Mouse (Mus musculus) MEL (cell line): ENCODE results near the gene Usp22. TPM values are rescaled to one million over a fixed set of nuclear protein-coding genes. Genes with fewer than 3 reads are reported as not detected.

Experiments
- DNase-seq: peaks from one replicate; pipeline ENCODE4 v3.0.0; 2011; ENCODE audit warnings: low read depth, low spot score
- H3K27ac ChIP-seq: 2 replicates; pipeline ENCODE4 v1.5.1; 2012; ENCODE audit warnings: low read depth, mild to moderate bottlenecking, control low read depth, low read length, moderate library complexity; ENCODE audit not compliant: control insufficient read depth
- H3K27me3 ChIP-seq, 2 experiments: fragments of 150-350 bp in 1 of 2; sonication (generic) in 1 of 2; 2 replicates each; pipeline ENCODE4 v1.6.1; 2012; ENCODE audit warnings: low read length in 2 of 2, mild to moderate bottlenecking in 2 of 2, improper control_type of control experiment in 1 of 2, moderate library complexity in 1 of 2; ENCODE audit not compliant: insufficient read depth in 2 of 2, control insufficient read depth in 1 of 2
- H3K36me3 ChIP-seq, 2 experiments: 2 replicates each; pipeline ENCODE4 v1.6.1; 2012 to 2014; ENCODE audit warnings: low read length in 2 of 2, improper control_type of control experiment in 1 of 2, inconsistent platforms in 1 of 2, mild to moderate bottlenecking in 1 of 2; ENCODE audit not compliant: insufficient read depth in 2 of 2, control insufficient read depth in 1 of 2
- H3K4me1 ChIP-seq, 2 experiments: fragments of 150-350 bp in 1 of 2; sonication (generic) in 1 of 2; 2 replicates each; pipeline ENCODE4 v1.6.1; 2012; ENCODE audit warnings: low read length in 2 of 2, improper control_type of control experiment in 1 of 2, mild to moderate bottlenecking in 1 of 2; ENCODE audit not compliant: insufficient read depth in 2 of 2, control insufficient read depth in 1 of 2
- H3K4me3 ChIP-seq, 2 experiments: fragments of 150-350 bp in 1 of 2; sonication (generic) in 1 of 2; 2 replicates each; pipeline ENCODE4 v1.5.1; 2012; ENCODE audit warnings: low read depth in 2 of 2, low read length in 2 of 2, mild to moderate bottlenecking in 2 of 2, moderate library complexity in 2 of 2, control low read depth in 1 of 2, improper control_type of control experiment in 1 of 2; ENCODE audit not compliant: control insufficient read depth in 1 of 2, insufficient read depth in 1 of 2
- H3K79me2 ChIP-seq: 2 replicates; pipeline ENCODE4 v1.6.1; 2012; ENCODE audit warnings: mild to moderate bottlenecking, low read length, moderate library complexity; ENCODE audit not compliant: control insufficient read depth, poor library complexity, insufficient read depth
- H3K9ac ChIP-seq: 2 replicates; pipeline ENCODE4 v1.6.1; 2012; ENCODE audit warnings: low read depth, mild to moderate bottlenecking, control low read depth, low read length, moderate library complexity; ENCODE audit not compliant: control insufficient read depth, poor library complexity, severe bottlenecking
- H3K9me3 ChIP-seq: fragments of 150-350 bp; sonication (generic); replicated peaks from 2 replicates; pipeline ENCODE4 v1.6.1; 2012; ENCODE audit warnings: mild to moderate bottlenecking, low read length, improper control_type of control experiment, moderate library complexity; ENCODE audit not compliant: insufficient read depth
- BHLHE40 ChIP-seq: IDR thresholded peaks from 2 replicates; pipeline ENCODE4 v1.6.1; 2012; ENCODE audit warnings: low read depth, mild to moderate bottlenecking, inconsistent platforms, low read length, improper control_type of control experiment, borderline replicate concordance
- CHD1 ChIP-seq: IDR thresholded peaks from 2 replicates; pipeline ENCODE4 v1.6.1; 2012; ENCODE audit warnings: low read depth, mild to moderate bottlenecking, inconsistent platforms, low read length, improper control_type of control experiment
- CHD2 ChIP-seq: IDR thresholded peaks from 2 replicates; pipeline ENCODE4 v1.6.1; 2011; ENCODE audit warnings: low read length, improper control_type of control experiment
- E2F4 ChIP-seq: IDR thresholded peaks from 2 replicates; pipeline ENCODE4 v1.6.1; 2011; ENCODE audit warnings: low read depth, low read length, improper control_type of control experiment, borderline replicate concordance
- ELF1 ChIP-seq: IDR thresholded peaks from 2 replicates; pipeline ENCODE4 v1.6.1; 2014; ENCODE audit warnings: low read depth, mild to moderate bottlenecking, inconsistent platforms, low read length, improper control_type of control experiment, moderate library complexity
- ETS1 ChIP-seq: IDR thresholded peaks from 2 replicates; pipeline ENCODE4 v1.6.1; 2012; ENCODE audit warnings: low read depth, mild to moderate bottlenecking, inconsistent platforms, low read length, improper control_type of control experiment, moderate library complexity
- GABPA ChIP-seq: IDR thresholded peaks from 2 replicates; pipeline ENCODE4 v1.6.1; 2012; ENCODE audit warnings: low read depth, mild to moderate bottlenecking, inconsistent platforms, low read length, improper control_type of control experiment, moderate library complexity
- HCFC1 ChIP-seq: IDR thresholded peaks from 2 replicates; pipeline ENCODE4 v1.6.1; 2012; ENCODE audit warnings: low read depth, mild to moderate bottlenecking, inconsistent platforms, low read length, improper control_type of control experiment, moderate library complexity
- JUND ChIP-seq: IDR thresholded peaks from 2 replicates; pipeline ENCODE4 v1.6.1; 2011; ENCODE audit warnings: low read depth, mild to moderate bottlenecking, improper control_type of control experiment, low read length
- KAT2A ChIP-seq: conservative IDR thresholded peaks from 2 replicates; pipeline ENCODE4 v1.6.1; 2012; ENCODE audit warnings: low read depth, low read length, improper control_type of control experiment, inconsistent platforms
- MAFK ChIP-seq: IDR thresholded peaks from 2 replicates; pipeline ENCODE4 v1.6.1; 2011; ENCODE audit warnings: low read depth, mild to moderate bottlenecking, low read length, improper control_type of control experiment, borderline replicate concordance
- MAZ ChIP-seq: IDR thresholded peaks from 2 replicates; pipeline ENCODE4 v1.6.1; 2012; ENCODE audit warnings: low read depth, mild to moderate bottlenecking, inconsistent platforms, low read length, improper control_type of control experiment
- MXI1 ChIP-seq: IDR thresholded peaks from 2 replicates; pipeline ENCODE4 v1.6.1; 2011; ENCODE audit warnings: mild to moderate bottlenecking, low read depth, low read length, improper control_type of control experiment
- MYB ChIP-seq: IDR thresholded peaks from 2 replicates; pipeline ENCODE4 v1.6.1; 2011; ENCODE audit warnings: mild to moderate bottlenecking, low read depth, low read length, improper control_type of control experiment
- MYC ChIP-seq: IDR thresholded peaks from 2 replicates; pipeline ENCODE4 v1.6.1; 2011; ENCODE audit warnings: low read depth, mild to moderate bottlenecking, low read length, improper control_type of control experiment, moderate library complexity
- NELFE ChIP-seq: IDR thresholded peaks from 2 replicates; pipeline ENCODE4 v1.6.1; 2011; ENCODE audit warnings: low read depth, low read length, improper control_type of control experiment
- POLR2A ChIP-seq, 2 experiments: IDR thresholded peaks; 2 replicates each; pipeline ENCODE4 v1.6.1; 2011 to 2012; ENCODE audit warnings: low read length in 2 of 2, mild to moderate bottlenecking in 2 of 2, control low read depth in 1 of 2, improper control_type of control experiment in 1 of 2, low read depth in 1 of 2, moderate library complexity in 1 of 2; ENCODE audit not compliant: control insufficient read depth in 1 of 2, insufficient read depth in 1 of 2, poor library complexity in 1 of 2
- POLR2AphosphoS2 ChIP-seq: IDR thresholded peaks from 2 replicates; pipeline ENCODE4 v1.6.1; 2011; ENCODE audit warnings: low read length, improper control_type of control experiment
- POLR2AphosphoS5 ChIP-seq: IDR thresholded peaks from 2 replicates; pipeline ENCODE4 v1.6.1; 2012; ENCODE audit warnings: low read depth, borderline replicate concordance, mild to moderate bottlenecking, inconsistent platforms, low read length, moderate library complexity, mixed read lengths
- RCOR1 ChIP-seq: IDR thresholded peaks from 2 replicates; pipeline ENCODE4 v1.6.1; 2012; ENCODE audit warnings: low read depth, mild to moderate bottlenecking, inconsistent platforms, low read length, improper control_type of control experiment
- TBP ChIP-seq: IDR thresholded peaks from 2 replicates; pipeline ENCODE4 v1.8.0; 2011; ENCODE audit warnings: low read depth, low read length, improper control_type of control experiment
- TCF12 ChIP-seq: IDR thresholded peaks from 2 replicates; pipeline ENCODE4 v1.6.1; 2014; ENCODE audit warnings: low read depth, mild to moderate bottlenecking, inconsistent platforms, low read length, improper control_type of control experiment, moderate library complexity
- UBTF ChIP-seq: IDR thresholded peaks from 2 replicates; pipeline ENCODE4 v1.6.1; 2012; ENCODE audit warnings: low read depth, mild to moderate bottlenecking, inconsistent platforms, low read length, improper control_type of control experiment, moderate library complexity, borderline replicate concordance; ENCODE audit not compliant: insufficient read depth
- USF2 ChIP-seq, 2 experiments: IDR thresholded peaks; 2 replicates each; pipeline ENCODE4 v1.6.1; 2011 to 2012; ENCODE audit warnings: improper control_type of control experiment in 2 of 2, low read length in 2 of 2, borderline replicate concordance in 1 of 2, inconsistent platforms in 1 of 2, low read depth in 1 of 2, mild to moderate bottlenecking in 1 of 2; ENCODE audit not compliant: insufficient read depth in 1 of 2
- ZC3H11A ChIP-seq: IDR thresholded peaks from 2 replicates; pipeline ENCODE4 v1.6.1; 2012; ENCODE audit warnings: low read depth, mild to moderate bottlenecking, inconsistent platforms, low read length, improper control_type of control experiment
- ZKSCAN1 ChIP-seq: IDR thresholded peaks from 2 replicates; pipeline ENCODE4 v1.6.1; 2012; ENCODE audit warnings: low read depth, mild to moderate bottlenecking, inconsistent platforms, low read length, improper control_type of control experiment, moderate library complexity
- ZMIZ1 ChIP-seq: IDR thresholded peaks from 2 replicates; pipeline ENCODE4 v1.6.1; 2012; ENCODE audit warnings: low read depth, mild to moderate bottlenecking, inconsistent platforms, low read length, improper control_type of control experiment, moderate library complexity
- polyA plus RNA-seq, 2 experiments: library from polyadenylated mRNA; stranded (reverse) in 1 of 2; unstranded in 1 of 2; fragments of >175 nt in 1 of 2; fragments of >200 nt in 1 of 2; gene quantifications; 2 replicates each; pipeline versions ENCODE4 v1.2.1 to v1.2.4; 2012; ENCODE audit warnings: low replicate concordance in 2 of 2, low read depth in 1 of 2; ENCODE audit not compliant: insufficient read length in 2 of 2, insufficient read depth in 1 of 2, missing spikeins in 1 of 2
- total RNA-seq: library from RNA; depleted of rRNA; stranded (reverse); fragments of 300-350 nt; gene quantifications from 2 replicates; pipeline ENCODE4 v1.2.3, GENCODE M21; 2012

Usp22 gene
- total and polyA plus RNA-seq, 3 experiments = 36.5 to 646 (median 36.9) TPM

- no peak overlapping the region for H3K4me3 ChIP-seq
- 0 out of 4 replicates have a peak, but pooled peaks cover 0 to 2% of the 10 kb centered on the region in 2 experiments for H3K4me1 ChIP-seq
- no peak overlapping the region for H3K27ac ChIP-seq
- H3K9ac ChIP-seq = no peak overlapping the region
- H3K9me3 ChIP-seq = no peaks in the 10 kb centered on the region
- H3K36me3 ChIP-seq = peaks cover 0 to 3% of the 10 kb centered on the region in 2 experiments; a peak in 2 of 4 replicates
- TF ChIP-seq GABPA = no peak
- TF ChIP-seq USF2 (IDR thresholded peaks at IDR 0.05; ENCODE audit: borderline replicate concordance in 1 of 2, insufficient read depth in 1 of 2, low read depth in 1 of 2, low read length in 2 of 2) = no peak
- TF ChIP-seq POLR2AphosphoS2 = no peak
- TF ChIP-seq KAT2A = no peak
- TF ChIP-seq MAFK = no peak
- no peak for TF ChIP-seq MYC
- no peak for TF ChIP-seq ELF1
- no peak for TF ChIP-seq ZC3H11A
- no peak for TF ChIP-seq UBTF
- TF ChIP-seq MXI1 = no peak
- TF ChIP-seq TCF12 = no peak
- TF ChIP-seq MYB = no peak
- TF ChIP-seq HCFC1 = no peak
- TF ChIP-seq JUND = no peak
- no peak for TF ChIP-seq RCOR1
- TF ChIP-seq POLR2AphosphoS5 = no peak
- TF ChIP-seq TBP = no peak
- TF ChIP-seq BHLHE40 = no peak
- TF ChIP-seq, all 39 proteins: peak for 0
- no peak for DNase-seq
- Histone ChIP-seq H3K27me3 (no peaks in the 10 kb centered on the region), H3K79me2 (peaks cover 5% of the 10 kb centered on the region)
These were observed 10.0 kb downstream of the Usp22 start for GRCm38 (mm10) chr11:61164881-61165280.

- H3K4me1 ChIP-seq = 0 out of 4 replicates have a peak, but pooled peaks cover 0 to 2% of the 10 kb centered on the region in 2 experiments
- no peak overlapping the region for H3K4me3 ChIP-seq
- H3K27me3 ChIP-seq = no peaks in the 10 kb centered on the region
- H3K79me2 ChIP-seq = peaks cover 2% of the 10 kb centered on the region; the same call in 1 of the 2 replicates
- no peak overlapping the region for H3K9ac ChIP-seq
- H3K36me3 ChIP-seq = peaks cover 0 to 3% of the 10 kb centered on the region in 2 experiments; a peak in 2 of 4 replicates
- DNase-seq = no peak
- H3K9me3 ChIP-seq = no peaks in the 10 kb centered on the region
- no peak overlapping the region for H3K27ac ChIP-seq
- TF ChIP-seq ZMIZ1 = no peak
- no peak for TF ChIP-seq E2F4
- no peak for TF ChIP-seq CHD1
- no peak for TF ChIP-seq RCOR1
- no peak for TF ChIP-seq TBP
- no peak for TF ChIP-seq TCF12
- TF ChIP-seq ZKSCAN1 = no peak
- no peak for TF ChIP-seq ETS1
- no peak for TF ChIP-seq POLR2AphosphoS5
- no peak for TF ChIP-seq MXI1
- TF ChIP-seq GABPA = no peak
- TF ChIP-seq NELFE = no peak
- TF ChIP-seq MAZ = no peak
- TF ChIP-seq MYC = no peak
- no peak for TF ChIP-seq HCFC1
- TF ChIP-seq USF2 (IDR thresholded peaks at IDR 0.05; ENCODE audit: borderline replicate concordance in 1 of 2, insufficient read depth in 1 of 2, low read depth in 1 of 2, low read length in 2 of 2) = no peak
- TF ChIP-seq CHD2 = no peak
- TF ChIP-seq POLR2A (IDR thresholded peaks at IDR 0.05; ENCODE audit: control insufficient read depth in 1 of 2, insufficient read depth in 1 of 2, low read depth in 1 of 2, low read length in 2 of 2, poor library complexity in 1 of 2) = no peak
- TF ChIP-seq MAFK = no peak
- TF ChIP-seq, all 39 proteins: peak for 0
These were observed 10.5 kb downstream of the Usp22 start for GRCm38 (mm10) chr11:61164366-61164765.
